Mouse (Mus musculus): ENCODE measurements around the gene Smim4. TPM values are rescaled to one million over a fixed set of nuclear protein-coding genes. Genes with fewer than 3 reads are reported as not detected.

Gene Smim4
- polyA plus RNA-seq, 1 experiment from 2014 or later, result 64.8 TPM

GRCm38 (mm10) chr14:31168425-31168824, 39.7 kb upstream of the Smim4 start, which contains the start of gene Stab1:
Stab1 (minus strand) TSS chr14:31168641.
- DNase-seq (no peak), ATAC-seq (ENCODE audit: low FRiP score, low TSS enrichment) (no peak)
- Histone ChIP-seq H3K4me3 (replicated peaks; ENCODE audit: low read depth, low read length) (no peak within 1 kb of the TSS), H3K9ac (replicated peaks; ENCODE audit: low read length) (no peak within 1 kb of the TSS), H3K36me3 (ENCODE audit: control insufficient read depth, insufficient read depth, low read length) (peaks cover 36% of the 10 kb centered on the region), H3K27ac (replicated peaks; ENCODE audit: low read depth, low read length) (no peak within 1 kb of the TSS), H3K4me1 (ENCODE audit: control insufficient read depth, insufficient read depth, low read length) (no peaks in the 10 kb centered on the region), H3K9me3 (ENCODE audit: control insufficient read depth, low read length) (no peaks in the 10 kb centered on the region), H3K27me3 (ENCODE audit: control insufficient read depth, insufficient read depth, low read length) (no peaks in the 10 kb centered on the region), H3K4me2 (ENCODE audit: low read length) (no peak within 1 kb of the TSS)
- WGBS, result 59% methylated on average over 10 of the region's 10 CpGs

- H3K27me3 ChIP-seq (ENCODE audit: control insufficient read depth, insufficient read depth, low read length), result no peaks in the 10 kb centered on the region
- no peak overlapping the region for H3K27ac ChIP-seq (replicated peaks; ENCODE audit: low read depth, low read length)
Observed at GRCm38 (mm10) chr14:31166827-31167226, 38.1 kb upstream of the Smim4 start.

GRCm38 (mm10) chr14:31165991-31166630, 37.4 kb upstream of the Smim4 start:
- whole genome bisulfite sequencing, result 73% methylated on average over 10 of the region's 10 CpGs
- H3K27me3 ChIP-seq (ENCODE audit: control insufficient read depth, insufficient read depth, low read length), result no peaks in the 10 kb centered on the region
- H3K4me2 ChIP-seq (ENCODE audit: low read length), result no peak overlapping the region

More at GRCm38 (mm10) chr14:31166827-31167226, 38.1 kb upstream of the Smim4 start:
- Histone ChIP-seq H3K9ac (replicated peaks; ENCODE audit: low read length) (no peak overlapping the region), H3K4me3 (replicated peaks; ENCODE audit: low read depth, low read length) (no peak overlapping the region), H3K4me2 (ENCODE audit: low read length) (no peak overlapping the region), H3K9me3 (ENCODE audit: control insufficient read depth, low read length) (no peaks in the 10 kb centered on the region), H3K36me3 (ENCODE audit: control insufficient read depth, insufficient read depth, low read length) (peaks cover 20% of the 10 kb centered on the region), H3K4me1 (ENCODE audit: control insufficient read depth, insufficient read depth, low read length) (no peaks in the 10 kb centered on the region)
- ATAC-seq (ENCODE audit: low FRiP score, low TSS enrichment), result no peak
- WGBS, result 64% methylated on average over 9 of the region's 9 CpGs
- DNase-seq, result no peak

GRCm38 (mm10) chr14:31165458-31165857, 36.7 kb upstream of the Smim4 start:
- H3K4me3 ChIP-seq (replicated peaks; ENCODE audit: low read depth, low read length), result no peak overlapping the region
- H3K9ac ChIP-seq (replicated peaks; ENCODE audit: low read length), result no peak overlapping the region
- ATAC-seq (ENCODE audit: low FRiP score, low TSS enrichment), result no peak
- DNase-seq, result no peak
- H3K4me2 ChIP-seq (ENCODE audit: low read length), result no peak overlapping the region
- H3K27ac ChIP-seq (replicated peaks; ENCODE audit: low read depth, low read length), result no peak overlapping the region
- no peaks in the 10 kb centered on the region for H3K9me3 ChIP-seq (ENCODE audit: control insufficient read depth, low read length)
- peaks cover 6% of the 10 kb centered on the region for H3K36me3 ChIP-seq (ENCODE audit: control insufficient read depth, insufficient read depth, low read length)
- H3K27me3 ChIP-seq (ENCODE audit: control insufficient read depth, insufficient read depth, low read length), result no peaks in the 10 kb centered on the region
- WGBS, result 51% methylated on average over 7 of the region's 7 CpGs
- no peaks in the 10 kb centered on the region for H3K4me1 ChIP-seq (ENCODE audit: control insufficient read depth, insufficient read depth, low read length)

More at GRCm38 (mm10) chr14:31165991-31166630, 37.4 kb upstream of the Smim4 start:
- no peak overlapping the region for H3K4me3 ChIP-seq (replicated peaks; ENCODE audit: low read depth, low read length)
- ATAC-seq (ENCODE audit: low FRiP score, low TSS enrichment) (no peak), DNase-seq (no peak)
- 0 out of 2 replicates have a peak overlapping the region, but pooled peaks have one; percentile 7 for H3K9ac ChIP-seq (replicated peaks; ENCODE audit: low read length)
- H3K4me1 ChIP-seq (ENCODE audit: control insufficient read depth, insufficient read depth, low read length), result no peaks in the 10 kb centered on the region
- no peaks in the 10 kb centered on the region for H3K9me3 ChIP-seq (ENCODE audit: control insufficient read depth, low read length)
- no peak overlapping the region for H3K27ac ChIP-seq (replicated peaks; ENCODE audit: low read depth, low read length)
- H3K36me3 ChIP-seq (ENCODE audit: control insufficient read depth, insufficient read depth, low read length), result peaks cover 13% of the 10 kb centered on the region

GRCm38 (mm10) chr14:31165010-31165409, 36.3 kb upstream of the Smim4 start:
- ATAC-seq (ENCODE audit: low FRiP score, low TSS enrichment) (no peak), DNase-seq (no peak)
- no peak overlapping the region for H3K4me2 ChIP-seq (ENCODE audit: low read length)
- H3K4me1 ChIP-seq (ENCODE audit: control insufficient read depth, insufficient read depth, low read length), result no peaks in the 10 kb centered on the region
- H3K27ac ChIP-seq (replicated peaks; ENCODE audit: low read depth, low read length), result no peak overlapping the region
- peaks cover 2% of the 10 kb centered on the region for H3K36me3 ChIP-seq (ENCODE audit: control insufficient read depth, insufficient read depth, low read length)
- WGBS, result 79% methylated on average over 2 of the region's 2 CpGs
- no peak overlapping the region for H3K4me3 ChIP-seq (replicated peaks; ENCODE audit: low read depth, low read length)
- no peak overlapping the region for H3K9ac ChIP-seq (replicated peaks; ENCODE audit: low read length)
- no peaks in the 10 kb centered on the region for H3K27me3 ChIP-seq (ENCODE audit: control insufficient read depth, insufficient read depth, low read length)
- H3K9me3 ChIP-seq (ENCODE audit: control insufficient read depth, low read length), result no peaks in the 10 kb centered on the region

GRCm38 (mm10) chr14:31164067-31164466, 35.3 kb upstream of the Smim4 start:
- Histone ChIP-seq H3K9me3 (ENCODE audit: control insufficient read depth, low read length) (no peaks in the 10 kb centered on the region), H3K4me3 (replicated peaks; ENCODE audit: low read depth, low read length) (no peak overlapping the region), H3K9ac (replicated peaks; ENCODE audit: low read length) (no peak overlapping the region), H3K27me3 (ENCODE audit: control insufficient read depth, insufficient read depth, low read length) (no peaks in the 10 kb centered on the region), H3K36me3 (ENCODE audit: control insufficient read depth, insufficient read depth, low read length) (no peaks in the 10 kb centered on the region), H3K4me1 (ENCODE audit: control insufficient read depth, insufficient read depth, low read length) (no peaks in the 10 kb centered on the region), H3K27ac (replicated peaks; ENCODE audit: low read depth, low read length) (no peak overlapping the region), H3K4me2 (ENCODE audit: low read length) (no peak overlapping the region)
- 84% methylated on average over 8 of the region's 8 CpGs for WGBS
- no peak for DNase-seq
- ATAC-seq (ENCODE audit: low FRiP score, low TSS enrichment), result no peak

- H3K4me1 ChIP-seq (ENCODE audit: control insufficient read depth, insufficient read depth, low read length), result no peaks in the 10 kb centered on the region
- no peak for ATAC-seq (ENCODE audit: low FRiP score, low TSS enrichment)
- no peaks in the 10 kb centered on the region for H3K36me3 ChIP-seq (ENCODE audit: control insufficient read depth, insufficient read depth, low read length)
- no peak overlapping the region for H3K4me3 ChIP-seq (replicated peaks; ENCODE audit: low read depth, low read length)
- no peaks in the 10 kb centered on the region for H3K9me3 ChIP-seq (ENCODE audit: control insufficient read depth, low read length)
- H3K27ac ChIP-seq (replicated peaks; ENCODE audit: low read depth, low read length), result no peak overlapping the region
- H3K9ac ChIP-seq (replicated peaks; ENCODE audit: low read length), result no peak overlapping the region
- DNase-seq, result no peak
- no peak overlapping the region for H3K4me2 ChIP-seq (ENCODE audit: low read length)
- 65% methylated on average over 10 of the region's 10 CpGs for whole genome bisulfite sequencing
- H3K27me3 ChIP-seq (ENCODE audit: control insufficient read depth, insufficient read depth, low read length), result no peaks in the 10 kb centered on the region
Observed at GRCm38 (mm10) chr14:31161638-31162037, 32.9 kb upstream of the Smim4 start.

- Histone ChIP-seq H3K9ac (replicated peaks; ENCODE audit: low read length) (no peak overlapping the region), H3K4me3 (replicated peaks; ENCODE audit: low read depth, low read length) (no peak overlapping the region), H3K4me2 (ENCODE audit: low read length) (no peak overlapping the region), H3K27ac (replicated peaks; ENCODE audit: low read depth, low read length) (no peak overlapping the region), H3K9me3 (ENCODE audit: control insufficient read depth, low read length) (no peaks in the 10 kb centered on the region), H3K27me3 (ENCODE audit: control insufficient read depth, insufficient read depth, low read length) (no peaks in the 10 kb centered on the region), H3K36me3 (ENCODE audit: control insufficient read depth, insufficient read depth, low read length) (no peaks in the 10 kb centered on the region), H3K4me1 (ENCODE audit: control insufficient read depth, insufficient read depth, low read length) (no peaks in the 10 kb centered on the region)
- ATAC-seq (ENCODE audit: low FRiP score, low TSS enrichment) (no peak), DNase-seq (no peak)
- 94% methylated on average over 7 of the region's 7 CpGs for whole genome bisulfite sequencing
Observed at GRCm38 (mm10) chr14:31161191-31161590, 32.4 kb upstream of the Smim4 start.
